Mouse (Mus musculus) adrenal gland, adult (tissue): ENCODE data around the gene A830005F24Rik.
"Not testable (repeated sequence)": the region's sequence is repeated elsewhere in the genome, so short reads cannot be mapped to it uniquely, and the experiment has no call there.

Experiments
- DNase-seq, 2 experiments: peaks; one replicate each; pipeline ENCODE4 v3.0.0; 2022 to 2023; ENCODE audit warnings: low spot score in 1 of 2; ENCODE audit not compliant: inconsistent age in 2 of 2

The A830005F24Rik gene

DNA sequence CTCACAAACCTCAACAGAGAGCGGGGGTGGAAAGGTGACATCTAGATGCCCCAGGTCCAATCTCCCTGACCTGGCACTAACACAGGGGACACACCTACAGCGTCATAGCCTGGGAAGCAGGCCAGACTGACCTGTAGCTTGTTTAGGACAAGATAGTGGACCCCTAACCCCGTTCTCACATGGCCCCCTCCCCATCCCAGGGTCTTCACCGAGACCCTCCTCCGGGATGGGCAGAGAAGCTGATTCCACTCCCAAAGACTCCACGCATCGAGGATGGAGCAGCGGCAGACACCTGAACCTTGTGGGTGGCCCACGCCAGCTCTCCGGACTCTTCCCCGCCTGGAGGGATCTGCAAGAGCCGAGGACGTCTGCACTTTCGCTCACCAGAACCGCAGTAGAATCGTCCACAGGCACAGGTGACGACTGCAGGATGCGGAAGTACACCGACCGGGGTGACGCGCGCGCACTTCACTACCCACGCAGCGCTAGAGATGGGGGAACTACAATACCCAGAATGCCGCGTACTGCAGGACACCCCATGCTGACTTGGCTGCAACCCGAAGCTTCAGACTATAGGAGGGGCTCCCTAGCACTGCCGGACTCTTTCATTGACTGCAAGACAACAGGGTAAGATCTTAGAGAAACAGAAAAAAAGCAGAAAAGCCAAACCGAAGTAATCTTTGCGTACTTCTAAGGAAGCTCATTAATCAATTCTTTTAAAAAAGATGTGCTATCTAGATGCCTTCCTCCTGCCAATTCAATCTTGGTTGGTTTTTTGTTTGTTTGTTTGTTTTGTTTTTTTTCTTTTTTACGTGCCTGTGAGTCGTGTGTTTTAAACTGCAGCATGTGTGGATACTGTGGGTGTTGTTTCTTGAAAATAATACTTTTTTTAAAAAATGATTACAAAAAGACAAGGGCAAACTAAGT is at the start of gene A830005F24Rik, which contains the start of gene Zfp169:
Gene A830005F24Rik, plus strand, starts transcription at position 568 of the 927 bp plus-strand sequence.
Gene Zfp169, minus strand, starts transcription at position 449 of the 927 bp plus-strand sequence.
- DNase-seq, result peak; percentile 88 to 95

DNA sequence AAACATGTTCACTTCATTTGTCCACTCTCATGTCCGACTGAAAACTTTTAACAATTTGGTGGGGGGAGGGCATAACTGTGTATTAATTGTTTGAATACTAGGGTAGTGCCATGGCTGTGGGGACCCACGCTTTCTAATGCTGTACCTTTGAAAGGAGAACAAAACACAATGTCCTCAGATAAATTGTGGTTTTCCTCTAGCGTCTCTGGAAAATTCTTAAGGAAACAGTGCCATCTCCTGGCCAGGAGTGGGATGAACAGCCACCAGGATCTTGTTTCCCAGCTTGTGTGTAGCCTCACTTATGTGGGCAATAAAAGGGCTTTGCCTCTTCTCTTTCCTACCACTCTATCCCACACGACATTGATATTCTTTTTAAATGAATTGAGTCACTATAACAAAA is 49.2 kb upstream of the A830005F24Rik start:
- peak; percentile 57 to 89 for DNase-seq

DNA sequence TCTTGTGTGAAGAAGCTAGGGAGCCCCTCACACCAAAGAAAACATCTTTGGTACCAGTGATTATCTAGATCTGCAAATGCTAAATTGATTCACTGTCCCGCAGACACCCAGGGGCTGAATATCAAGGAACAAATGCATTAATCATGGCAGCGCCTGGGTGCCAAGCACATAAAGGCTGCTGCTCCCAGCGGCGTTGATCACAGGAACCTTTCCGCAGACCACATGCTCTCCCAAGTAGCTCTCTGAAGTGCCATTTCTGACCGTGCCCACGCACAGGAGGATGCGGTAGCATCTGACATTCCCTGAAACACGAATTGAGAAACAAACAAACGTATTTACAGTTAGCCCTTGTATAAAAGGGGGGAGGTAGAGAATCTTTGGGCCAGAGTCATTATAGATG is 47.2 kb upstream of the A830005F24Rik start:
- no peak for DNase-seq

DNA sequence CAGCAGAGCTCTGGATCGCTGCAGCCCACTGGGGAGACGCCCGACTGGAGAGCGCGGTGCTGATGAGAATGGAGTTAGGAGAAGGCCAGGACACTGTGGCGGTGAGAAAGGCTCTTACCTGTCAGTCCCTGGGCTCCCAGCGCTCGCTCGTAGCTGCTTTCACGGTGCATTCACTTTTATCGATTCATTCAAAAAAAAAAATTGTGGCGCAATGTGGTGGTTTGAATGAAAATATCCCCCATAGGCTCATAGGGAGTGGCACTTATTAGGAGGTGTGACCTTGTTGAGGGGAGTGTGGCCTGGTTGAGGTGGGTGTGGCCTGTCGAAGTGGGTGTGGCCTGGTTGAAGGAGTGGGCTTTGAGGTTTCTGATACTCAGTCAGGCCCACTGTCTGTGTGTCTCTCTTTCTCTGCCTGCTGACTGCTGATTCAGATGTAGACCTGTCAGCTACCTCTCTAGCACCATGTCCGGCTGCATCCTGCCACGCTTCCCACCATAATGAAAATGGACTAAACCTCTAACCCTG is 44.7 kb upstream of the A830005F24Rik start:
- no peak for DNase-seq

DNA sequence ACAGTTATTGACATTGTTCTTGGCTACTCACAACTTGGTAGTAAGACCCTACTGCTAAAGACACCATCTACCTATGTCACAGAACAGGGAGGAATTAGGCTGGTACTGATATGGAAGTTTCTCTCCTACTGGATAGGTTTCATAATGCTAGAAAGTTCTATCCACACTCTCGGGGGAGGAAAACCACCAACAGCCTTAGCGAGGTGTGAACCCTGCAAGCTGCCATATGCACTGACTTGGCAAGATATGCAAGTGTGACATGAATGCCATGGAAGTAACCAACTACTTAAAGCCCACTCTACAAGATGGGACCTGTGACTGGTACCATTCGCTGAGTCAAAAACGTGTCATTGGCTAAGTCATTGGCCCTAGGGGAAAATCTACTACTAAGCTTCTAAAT is 29.8 kb upstream of the A830005F24Rik start:
- DNase-seq, result peak in 1 of 2 experiments; percentile 14

DNA sequence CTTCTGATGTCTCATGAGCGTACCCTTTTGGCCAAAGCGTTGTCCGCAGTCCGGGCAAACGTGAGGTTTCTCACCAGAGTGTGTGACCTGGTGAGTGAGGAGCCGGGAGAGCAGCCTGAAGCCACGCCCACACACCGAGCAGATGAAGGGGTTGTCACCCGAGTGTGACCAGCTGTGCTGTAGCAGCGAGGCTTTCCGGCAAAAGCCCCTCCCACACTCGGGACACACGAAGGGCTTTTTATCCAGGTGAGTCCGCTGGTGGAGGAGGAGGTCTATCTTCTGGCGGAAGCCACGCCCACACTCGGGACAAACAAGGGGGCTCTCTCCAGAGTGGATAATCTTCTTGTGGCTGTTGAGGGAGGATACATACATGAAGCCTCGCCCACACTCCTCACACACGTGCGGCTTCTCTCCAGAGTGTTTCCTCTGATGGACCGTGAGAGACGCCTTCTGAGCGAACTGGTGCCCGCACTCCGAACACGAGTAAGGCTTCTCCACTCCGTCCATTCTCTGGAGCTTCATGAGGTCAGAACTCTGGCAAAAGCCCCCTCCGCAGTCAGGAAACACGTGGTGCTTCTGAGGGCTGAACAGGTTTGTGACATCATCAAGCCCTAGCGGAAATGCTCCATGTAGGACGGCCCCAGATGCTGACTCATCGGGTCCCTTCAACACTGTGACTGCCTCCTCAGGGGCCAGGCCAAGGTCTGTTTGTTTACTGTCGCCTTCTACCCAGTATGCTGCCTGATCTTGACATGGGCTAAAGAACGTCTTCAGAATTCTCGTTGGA is 22.8 kb upstream of the A830005F24Rik start:
- no peak for DNase-seq

DNA sequence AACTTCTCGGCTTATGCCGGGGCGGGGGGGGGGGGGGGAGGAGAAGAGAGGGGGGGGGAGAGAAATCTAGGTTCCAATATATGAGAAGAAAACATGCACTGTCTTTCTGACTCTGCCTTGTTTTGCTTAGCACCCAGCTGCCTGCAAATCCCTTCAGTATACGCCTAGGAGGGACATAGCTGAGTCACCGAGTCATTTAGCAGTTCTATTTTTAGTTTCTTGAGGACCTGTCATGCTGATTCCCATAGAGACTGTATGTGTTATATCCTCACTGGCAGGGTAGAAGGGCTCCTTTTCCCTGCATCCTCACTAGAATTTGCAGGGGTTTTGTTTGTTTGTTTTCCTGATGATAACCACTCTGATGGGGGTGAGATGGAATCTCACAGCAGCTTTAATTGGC is 20.2 kb upstream of the A830005F24Rik start:
- peak in 1 of 2 experiments; percentile 44 for DNase-seq

DNA sequence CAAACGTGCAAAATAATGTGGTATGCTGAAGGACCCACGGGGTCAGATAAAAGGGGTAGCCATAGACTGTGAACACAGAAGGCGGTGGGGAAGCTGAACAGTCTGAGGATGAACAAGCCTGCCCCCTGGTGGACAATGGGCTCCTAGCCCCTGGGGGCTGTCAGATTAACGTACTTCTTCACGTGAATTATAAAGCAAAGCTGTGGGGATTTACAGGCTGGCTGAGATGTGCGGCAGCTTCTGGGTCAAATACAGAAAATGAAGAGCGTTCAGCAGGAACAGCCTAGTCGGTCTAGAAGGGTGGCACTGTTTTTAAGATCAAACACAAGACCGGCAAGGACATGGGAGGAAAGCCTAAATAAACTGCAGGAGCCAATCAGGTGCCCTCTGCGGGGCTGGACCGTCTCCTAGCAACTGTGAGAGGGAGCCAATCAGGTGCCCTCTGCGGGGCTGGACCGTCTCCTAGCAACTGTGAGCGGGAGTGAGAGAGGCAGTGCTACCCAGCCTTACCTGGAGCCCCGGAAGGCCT is 15.6 kb upstream of the A830005F24Rik start:
- peak; percentile 35 to 84 for DNase-seq

DNA sequence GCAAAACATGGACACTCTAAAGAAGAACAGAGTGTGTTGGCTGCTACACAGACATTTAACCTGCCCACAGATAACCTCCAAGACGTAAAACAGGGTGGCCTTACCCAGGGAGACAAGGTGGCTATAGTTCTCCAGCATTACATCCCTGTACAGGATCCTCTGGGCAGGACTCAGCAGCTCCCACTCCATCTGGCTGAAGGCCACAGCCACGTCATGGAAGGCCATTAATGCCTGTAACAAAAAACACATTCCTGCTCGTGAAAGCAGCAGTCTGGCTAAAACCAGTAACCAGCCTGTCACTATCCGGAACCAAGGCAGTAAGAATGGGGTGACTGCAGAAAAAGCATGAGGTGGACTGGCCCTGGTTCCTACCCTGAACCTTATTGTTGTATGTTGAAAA is 14.7 kb upstream of the A830005F24Rik start:
- DNase-seq, result peak in 1 of 2 experiments; percentile 63

DNA sequence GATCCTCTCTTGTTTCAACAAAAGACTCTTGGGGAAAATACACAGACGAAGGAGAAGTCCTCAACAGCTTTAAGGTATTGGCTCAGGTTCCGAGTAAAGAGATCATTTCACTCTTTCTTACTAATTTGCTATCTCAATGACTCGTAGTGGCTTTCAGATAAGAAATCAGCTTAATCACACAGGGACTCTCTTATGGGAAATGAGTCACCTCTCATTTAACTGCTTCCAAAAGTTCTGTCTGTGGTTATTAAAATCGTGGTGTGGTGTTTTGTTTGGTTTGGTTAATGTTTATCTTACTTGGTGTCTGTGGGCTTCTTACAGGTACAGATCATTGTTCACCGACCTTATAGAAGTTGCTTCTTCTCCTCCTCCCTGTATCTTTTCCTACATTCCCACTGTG is 10.9 kb upstream of the A830005F24Rik start:
- DNase-seq, result no peak

DNA sequence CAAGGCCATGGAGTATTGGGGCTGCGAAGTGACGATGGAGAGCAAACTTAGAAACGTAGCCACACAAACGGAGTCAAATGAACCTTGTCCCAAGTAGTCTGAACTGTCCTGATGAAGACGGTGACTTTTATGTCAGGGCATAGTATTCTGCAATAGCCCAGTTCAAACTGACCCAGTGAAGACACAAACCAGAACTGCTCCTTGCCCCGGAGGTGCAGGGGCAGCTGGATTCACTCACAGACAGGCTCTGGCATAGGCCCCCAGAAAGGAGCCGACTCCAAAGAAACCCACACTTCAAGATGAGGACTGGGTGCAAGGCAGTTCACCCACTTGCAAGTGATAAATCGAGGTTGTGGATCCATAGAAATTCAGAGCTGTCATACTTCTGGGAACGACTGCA is 4.7 kb upstream of the A830005F24Rik start:
- DNase-seq, result no peak

DNA sequence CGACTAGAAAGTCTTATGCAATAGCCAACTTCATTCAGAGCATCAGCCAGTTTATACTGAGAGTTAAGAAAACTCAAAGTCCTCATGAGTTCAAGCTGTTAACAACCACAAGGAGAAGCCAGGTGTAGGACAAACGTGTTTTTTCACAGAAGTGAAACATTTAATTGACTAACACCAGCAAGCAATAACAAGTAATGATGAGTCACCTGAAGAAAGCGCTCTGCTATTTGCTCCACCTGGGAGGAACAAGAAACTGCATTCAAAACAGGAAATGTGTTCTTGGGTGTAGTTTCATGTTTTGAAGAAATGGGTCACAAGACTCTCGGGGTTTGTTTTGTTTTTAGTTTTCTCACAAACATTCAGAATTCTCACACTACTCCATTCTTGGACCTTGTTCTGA is 2.5 kb downstream of the A830005F24Rik start:
- no peak for DNase-seq

DNA sequence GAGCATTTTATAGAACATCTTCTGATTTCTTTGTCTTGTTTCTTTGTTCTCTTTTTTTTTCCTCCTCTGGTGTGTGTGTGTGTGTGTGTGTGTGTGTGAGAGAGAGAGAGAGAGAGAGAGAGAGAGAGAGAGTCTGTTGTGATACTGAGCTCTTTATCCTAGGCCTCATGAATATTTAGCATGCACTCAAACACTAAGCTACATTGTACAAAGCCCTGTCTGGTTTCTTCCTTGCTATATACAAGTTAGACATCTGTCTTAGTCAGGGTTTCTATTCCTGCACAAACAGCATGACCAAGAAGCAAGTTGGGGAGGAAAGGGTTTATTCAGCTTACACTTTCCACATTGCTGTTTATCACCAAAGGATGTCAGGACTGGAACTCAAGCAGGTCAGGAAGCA is 5.8 kb downstream of the A830005F24Rik start:
- DNase-seq, result not testable (repeated sequence)

DNA sequence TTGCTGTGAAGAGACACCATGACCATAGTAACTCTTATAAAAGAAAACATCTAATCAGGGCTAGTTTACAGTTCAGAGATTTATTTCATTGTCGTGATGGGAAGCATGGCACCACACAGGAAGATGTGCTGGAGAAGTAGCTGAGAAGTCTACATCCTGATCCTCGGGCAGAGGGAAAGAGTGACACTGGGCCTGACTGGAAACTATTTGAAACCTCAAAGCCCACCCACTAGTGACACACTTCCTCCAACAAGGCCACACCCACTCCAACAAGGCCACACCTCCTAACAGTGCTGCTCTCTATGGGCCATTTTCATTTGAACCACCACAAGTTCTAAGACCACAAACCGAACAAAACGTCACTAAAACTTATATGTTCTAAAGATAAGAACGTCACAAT is 12.4 kb downstream of the A830005F24Rik start:
- DNase-seq, result no peak

DNA sequence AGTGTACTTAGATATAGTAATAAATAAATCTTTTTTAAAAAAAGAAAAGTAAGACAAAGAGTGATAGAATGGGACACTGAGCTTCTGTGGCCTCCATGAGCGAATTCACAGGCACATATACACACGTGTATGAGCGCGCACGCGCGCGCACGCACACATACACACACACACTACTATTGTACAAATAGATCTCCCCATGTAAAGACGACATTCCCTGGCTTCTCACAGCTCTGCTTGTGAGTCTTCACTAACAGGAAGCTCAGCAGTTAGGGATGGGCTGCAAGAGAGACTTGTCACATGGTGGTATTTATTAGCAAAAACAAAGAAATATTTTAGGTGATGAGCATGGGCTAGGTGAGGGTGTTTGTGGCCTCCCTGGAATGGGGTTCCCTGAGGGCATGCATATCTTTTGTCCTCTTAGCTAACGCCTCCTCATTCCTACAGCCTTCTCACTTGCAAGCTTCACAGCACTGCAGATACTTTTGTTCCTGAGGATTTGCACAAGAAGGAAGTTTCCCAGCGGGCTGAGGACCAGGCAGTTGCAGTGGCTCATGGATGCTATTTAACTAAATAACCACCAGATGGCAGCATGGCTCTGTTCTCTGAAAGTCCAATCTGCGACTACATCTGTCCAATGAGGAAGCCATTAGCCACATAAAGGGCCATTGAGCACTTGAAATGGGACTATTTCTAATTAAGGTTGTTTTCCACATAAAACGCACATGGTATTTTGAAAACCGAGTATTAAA is 14.9 kb downstream of the A830005F24Rik start:
- peak; percentile 68 to 90 for DNase-seq

DNA sequence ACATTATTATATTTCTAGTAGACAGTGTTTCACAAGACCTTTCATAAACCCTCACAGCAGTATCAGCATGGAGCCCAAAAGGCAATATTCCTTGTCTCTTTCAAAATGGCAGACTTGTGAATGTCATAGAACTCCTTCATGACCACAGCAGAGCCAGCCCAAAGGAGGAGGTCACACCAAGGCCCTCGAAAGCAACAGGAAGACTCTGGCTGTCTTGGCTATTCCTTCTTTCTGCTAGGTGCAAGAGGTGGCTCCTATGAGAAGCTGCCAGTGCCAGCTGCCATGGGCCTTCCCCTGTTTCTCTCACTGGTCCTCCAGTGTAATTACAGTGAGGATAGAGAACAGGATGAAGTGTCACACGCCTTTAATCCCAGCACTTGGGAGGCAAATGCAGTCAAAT is 15.7 kb downstream of the A830005F24Rik start:
- DNase-seq, result peak in 1 of 2 experiments; percentile 56

DNA sequence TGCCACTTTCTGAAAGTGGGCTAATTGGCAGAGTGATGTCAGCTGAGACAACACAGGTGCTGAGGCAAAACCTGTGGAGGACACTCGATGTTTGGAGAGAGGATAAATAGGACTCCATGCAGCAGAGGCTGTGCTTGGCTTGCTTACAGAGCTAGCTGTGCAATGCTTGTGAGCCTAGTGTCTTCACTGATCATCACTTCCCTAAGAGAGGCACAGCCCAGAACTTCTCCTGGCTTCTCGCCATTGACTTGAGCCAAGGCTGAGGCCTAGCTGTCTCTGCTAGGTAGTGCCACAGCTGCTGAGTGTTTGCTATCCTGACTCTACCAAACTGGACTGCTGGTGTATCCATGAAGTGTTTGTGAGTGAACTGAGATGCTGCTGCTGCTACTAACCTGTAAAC is 17.3 kb downstream of the A830005F24Rik start:
- peak; percentile 62 to 83 for DNase-seq

DNA sequence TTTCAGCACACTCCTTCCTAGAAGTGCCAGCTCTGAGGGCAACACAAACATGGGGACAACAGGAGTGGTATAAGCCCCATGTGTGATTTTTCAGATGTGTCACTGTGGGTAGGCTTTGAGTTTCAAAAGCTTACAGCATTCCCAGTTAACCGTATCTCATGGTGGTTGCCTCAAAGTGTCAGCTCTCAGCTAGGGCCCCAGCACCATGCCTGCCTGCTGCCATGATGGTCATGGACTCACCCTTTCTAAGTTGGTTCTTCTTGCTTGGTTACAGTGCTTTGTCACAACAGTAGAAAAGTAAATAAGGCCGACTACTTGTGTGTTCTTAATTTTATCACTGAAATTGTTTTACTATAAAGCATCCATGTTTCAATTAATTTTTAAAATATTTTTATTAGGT is 18.1 kb downstream of the A830005F24Rik start:
- peak in 1 of 2 experiments; percentile 46 for DNase-seq

DNA sequence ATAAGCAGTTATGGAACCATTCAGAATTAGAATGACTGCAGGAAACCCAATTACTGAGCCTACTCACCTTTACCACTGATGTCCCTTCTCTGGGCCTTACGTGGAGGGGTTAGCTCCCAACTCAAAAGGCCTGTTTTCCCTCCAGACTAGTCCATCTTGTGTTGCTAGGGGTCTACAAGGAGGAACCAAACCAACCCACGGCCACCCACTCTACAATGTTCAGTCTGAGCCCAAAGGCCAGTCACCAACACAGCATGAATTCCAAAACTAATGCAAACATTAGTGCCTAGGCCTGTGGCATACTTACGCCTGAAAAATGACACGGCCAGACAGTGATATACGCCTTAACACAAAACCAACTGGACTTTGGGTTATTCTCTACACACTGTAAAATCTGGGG is 20.1 kb downstream of the A830005F24Rik start:
- DNase-seq, result peak in 1 of 2 experiments; percentile 40

DNA sequence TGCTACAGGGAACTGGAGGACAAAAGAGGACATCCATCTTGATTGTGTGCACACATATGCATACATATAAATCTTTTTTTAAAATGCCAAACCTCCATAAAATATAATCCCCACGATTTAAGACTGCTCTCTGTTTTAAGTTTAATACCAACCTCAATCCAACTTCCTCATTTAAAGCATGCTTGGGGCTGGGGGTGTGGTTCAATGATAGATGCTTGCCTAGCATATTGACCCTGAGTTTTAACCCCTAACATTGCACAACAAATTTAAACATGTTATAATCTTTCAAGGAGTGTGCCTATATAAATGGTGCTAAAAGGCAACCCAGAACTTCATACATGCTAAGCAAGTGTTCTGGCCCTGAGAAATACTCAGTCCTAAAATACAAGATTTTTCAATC is 27.1 kb downstream of the A830005F24Rik start:
- DNase-seq, result peak in 1 of 2 experiments; percentile 36
